Mouse (Mus musculus): ENCODE results near the gene Prkn.

Gene Prkn

GRCm38 (mm10) chr17:12039188-12039587 is 1199.0 kb downstream of the Prkn start:
- DNase-seq (ENCODE audit: low spot score in 2 of 2) = peak in 1 of 2 experiments; percentile 86

GRCm38 (mm10) chr17:12039922-12040321 is 1199.7 kb downstream of the Prkn start:
- DNase-seq (ENCODE audit: low spot score in 2 of 2) = no peak

GRCm38 (mm10) chr17:12040546-12040945 is 1200.4 kb downstream of the Prkn start:
- no peak for DNase-seq (ENCODE audit: low spot score in 2 of 2)

- no peak for DNase-seq (ENCODE audit: low spot score in 2 of 2)
Observed at GRCm38 (mm10) chr17:12041091-12041655, 1201.0 kb downstream of the Prkn start.

- DNase-seq (ENCODE audit: low spot score in 2 of 2) = peak; percentile 62 to 64
Observed at GRCm38 (mm10) chr17:12042561-12043256, 1202.5 kb downstream of the Prkn start.

GRCm38 (mm10) chr17:12044222-12044621 is 1204.0 kb downstream of the Prkn start:
- no peak for DNase-seq (ENCODE audit: low spot score in 2 of 2)

GRCm38 (mm10) chr17:12045861-12046273 is 1205.7 kb downstream of the Prkn start:
- peak in 1 of 2 experiments; percentile 76 for DNase-seq (ENCODE audit: low spot score in 2 of 2)

GRCm38 (mm10) chr17:12047032-12047431 is 1206.8 kb downstream of the Prkn start:
- no peak for DNase-seq (ENCODE audit: low spot score in 2 of 2)

- DNase-seq (ENCODE audit: low spot score in 2 of 2) = no peak
Observed at GRCm38 (mm10) chr17:12047523-12047922, 1207.3 kb downstream of the Prkn start.

GRCm38 (mm10) chr17:12048695-12049490 is 1208.7 kb downstream of the Prkn start:
- no peak for DNase-seq (ENCODE audit: low spot score in 2 of 2)

- no peak for DNase-seq (ENCODE audit: low spot score in 2 of 2)
Observed at GRCm38 (mm10) chr17:12050261-12050660, 1210.1 kb downstream of the Prkn start.

GRCm38 (mm10) chr17:12051031-12051430 is 1210.8 kb downstream of the Prkn start:
- DNase-seq (ENCODE audit: low spot score in 2 of 2) = no peak

GRCm38 (mm10) chr17:12052651-12053050 is 1212.5 kb downstream of the Prkn start:
- no peak for DNase-seq (ENCODE audit: low spot score in 2 of 2)

- no peak for DNase-seq (ENCODE audit: low spot score in 2 of 2)
Observed at GRCm38 (mm10) chr17:12059041-12059440, 1218.9 kb downstream of the Prkn start.

GRCm38 (mm10) chr17:12061381-12061780 is 1221.2 kb downstream of the Prkn start:
- no peak for DNase-seq (ENCODE audit: low spot score in 2 of 2)

- DNase-seq (ENCODE audit: low spot score in 2 of 2) = peak in 1 of 2 experiments; percentile 13
Observed at GRCm38 (mm10) chr17:12062861-12063260, 1222.7 kb downstream of the Prkn start.

- DNase-seq (ENCODE audit: low spot score in 2 of 2) = no peak
Observed at GRCm38 (mm10) chr17:12063533-12063932, 1223.3 kb downstream of the Prkn start.

GRCm38 (mm10) chr17:12066054-12066453 is 1225.9 kb downstream of the Prkn start:
- no peak for DNase-seq (ENCODE audit: low spot score in 2 of 2)

- no peak for DNase-seq (ENCODE audit: low spot score in 2 of 2)
Observed at GRCm38 (mm10) chr17:12076816-12077215, 1236.6 kb downstream of the Prkn start.

GRCm38 (mm10) chr17:12080656-12081495 is 1240.7 kb downstream of the Prkn start:
- DNase-seq (ENCODE audit: low spot score in 2 of 2) = no peak

- DNase-seq (ENCODE audit: low spot score in 2 of 2) = peak in 1 of 2 experiments; percentile 5
Observed at GRCm38 (mm10) chr17:12082201-12082600, 1242.0 kb downstream of the Prkn start.

All from left cerebral cortex, adult 9 months (tissue).